Mouse (Mus musculus) brain, adult 2 months (tissue): ENCODE measurements around the gene Banf1.
"Not testable (repeated sequence)": the region's sequence is repeated elsewhere in the genome, so short reads cannot be mapped to it uniquely, and the experiment has no call there.

Experiments used
- DNase-seq: peaks from one replicate; pipeline ENCODE4 v3.0.0; 2011; ENCODE audit warnings: low read depth, low spot score

Banf1 gene

DNA sequence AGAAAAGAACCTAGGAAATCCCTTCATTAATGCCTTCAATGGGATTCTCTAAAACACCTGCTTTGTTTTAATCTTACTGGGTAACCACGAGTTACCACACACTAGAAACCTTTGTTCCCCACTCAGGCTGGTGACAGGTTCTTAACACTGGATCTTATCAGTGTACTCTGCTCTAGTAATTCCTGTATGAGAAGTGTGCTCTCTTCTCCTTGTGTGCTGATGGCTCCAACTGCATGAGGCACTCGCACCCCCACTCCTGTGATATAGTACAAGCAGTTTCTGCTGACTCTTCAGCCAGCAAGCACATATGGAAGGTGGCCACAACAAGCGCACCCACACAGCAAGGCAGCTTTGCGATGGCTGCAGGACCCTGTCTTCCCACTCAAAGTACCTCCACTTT lies 7.2 kb upstream of the Banf1 start:
- DNase-seq = no peak

DNA sequence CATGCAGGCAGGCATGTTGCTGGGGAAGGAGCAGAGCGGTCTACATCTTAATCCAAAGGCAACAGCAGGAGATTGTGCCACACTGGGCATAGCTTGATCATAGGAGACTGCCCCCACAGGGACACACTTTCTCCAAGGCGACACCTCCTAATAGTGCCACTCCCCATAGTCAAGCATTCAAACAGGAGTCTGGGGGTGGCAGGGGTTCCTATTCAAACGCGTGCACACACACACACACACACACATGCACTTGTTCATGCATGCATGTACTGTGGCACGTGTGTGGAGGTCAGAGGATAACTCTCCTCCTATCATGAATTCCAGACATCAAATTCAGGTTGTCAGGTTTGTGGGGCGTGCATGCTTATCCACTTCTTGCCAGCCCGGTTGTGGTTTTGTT lies 5.8 kb upstream of the Banf1 start:
- DNase-seq = no peak

DNA sequence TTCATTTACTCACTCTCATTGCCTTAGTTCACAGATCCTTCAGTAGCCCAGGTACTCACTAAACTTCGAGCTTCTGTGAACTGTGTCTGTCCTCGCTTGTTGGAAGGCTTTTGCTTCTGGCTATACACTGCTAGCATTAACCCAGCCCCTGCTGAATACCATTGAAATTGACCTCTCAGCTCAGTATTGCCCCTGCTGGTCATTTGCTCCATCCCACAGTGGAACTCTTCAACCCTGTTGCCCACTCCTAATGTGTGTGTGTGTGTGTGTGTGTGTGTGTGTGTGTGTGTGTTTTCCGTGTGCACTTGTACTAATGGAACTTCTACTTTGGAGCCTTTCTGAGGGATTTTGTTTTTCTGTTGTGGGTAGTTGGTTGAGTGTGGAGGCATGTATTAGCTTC lies 4.0 kb upstream of the Banf1 start:
- DNase-seq = no peak

DNA sequence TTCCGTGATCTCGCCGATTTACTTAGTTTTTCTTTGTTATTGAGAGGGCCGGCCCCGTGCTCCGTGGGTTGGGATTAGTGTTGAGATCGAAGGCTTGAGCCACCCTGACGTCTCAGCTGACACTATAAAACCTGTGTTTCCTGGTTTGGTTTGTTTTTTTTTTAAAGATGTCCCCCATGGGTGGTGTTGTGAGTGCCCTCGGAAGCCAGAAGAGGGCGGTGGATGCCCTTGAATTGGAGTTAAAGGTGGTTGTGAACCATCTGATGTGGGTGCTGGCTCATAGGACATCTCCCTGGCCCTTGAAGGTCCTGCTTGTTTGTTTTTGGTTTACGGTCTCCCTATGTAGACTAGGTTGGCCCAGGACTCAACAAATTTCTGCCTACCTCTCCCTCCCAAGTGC lies 487 bp upstream of the Banf1 start:
- DNase-seq = no peak

DNA sequence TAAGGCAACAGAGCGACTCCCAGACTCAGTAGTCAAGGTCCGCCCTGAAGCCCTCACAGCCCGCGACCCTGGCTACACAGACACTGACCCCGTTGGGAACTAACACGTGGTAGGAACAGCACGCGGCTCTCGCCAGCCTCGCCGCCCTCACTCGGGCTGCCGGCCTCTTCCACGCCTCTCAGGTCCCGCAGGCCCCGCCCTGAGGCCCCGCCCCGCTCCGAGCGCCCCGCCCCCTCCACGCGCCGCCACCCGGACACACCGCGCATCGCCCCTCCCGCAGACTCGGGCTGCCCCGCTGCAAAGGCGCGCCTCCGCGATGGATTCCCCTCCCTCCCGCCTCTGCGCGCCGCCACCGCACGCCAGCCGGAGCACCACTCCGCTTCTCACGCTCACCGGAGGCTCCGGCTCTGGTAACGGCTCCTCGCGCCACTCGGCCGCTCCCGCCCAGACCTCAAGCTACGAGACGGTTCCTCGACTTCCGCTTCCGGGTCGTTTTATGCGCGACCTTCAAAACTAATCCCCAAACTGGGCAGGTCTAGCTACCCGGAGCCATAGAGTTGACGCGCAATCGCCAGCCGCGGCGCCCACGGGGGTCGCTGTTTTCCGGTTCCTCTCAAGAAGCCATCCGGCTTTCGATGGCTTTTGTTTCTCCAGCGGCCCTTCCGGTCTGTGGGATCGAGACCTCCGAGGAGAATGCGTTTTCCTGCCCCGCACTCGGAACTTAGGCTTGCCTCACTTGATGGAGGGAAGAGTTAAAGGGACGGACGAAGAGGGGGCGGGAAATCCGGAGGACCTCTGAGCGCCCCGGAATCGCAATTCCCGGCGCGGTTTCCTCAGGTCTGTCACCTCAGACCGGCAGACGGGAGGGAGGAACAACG lies 554 bp downstream of the Banf1 start, which contains the start of gene Eif1ad:
Gene Eif1ad (plus strand): TSS at position 567 of the 878 bp plus-strand sequence.
- peak; percentile 99 for DNase-seq

DNA sequence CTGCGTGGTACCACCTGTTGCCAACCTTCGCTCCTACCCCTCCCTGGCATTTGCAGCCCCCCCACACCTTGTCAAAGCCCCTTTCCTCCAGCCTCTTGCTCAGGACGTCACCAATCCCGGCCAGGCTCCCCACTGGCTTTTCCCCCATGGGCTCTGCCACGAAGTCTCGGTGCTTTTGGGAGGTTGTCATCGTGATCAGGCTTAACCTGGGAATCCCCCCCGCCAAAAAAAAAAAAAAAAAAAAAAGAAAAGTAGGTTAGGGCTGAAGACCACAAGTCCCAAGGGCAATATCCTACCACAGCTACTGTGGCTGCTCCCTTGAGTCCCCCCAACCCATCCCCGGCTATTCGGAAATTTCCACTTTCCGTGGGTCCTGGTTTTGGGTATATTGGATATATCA lies 1.2 kb downstream of the Banf1 start:
- DNase-seq = no peak

DNA sequence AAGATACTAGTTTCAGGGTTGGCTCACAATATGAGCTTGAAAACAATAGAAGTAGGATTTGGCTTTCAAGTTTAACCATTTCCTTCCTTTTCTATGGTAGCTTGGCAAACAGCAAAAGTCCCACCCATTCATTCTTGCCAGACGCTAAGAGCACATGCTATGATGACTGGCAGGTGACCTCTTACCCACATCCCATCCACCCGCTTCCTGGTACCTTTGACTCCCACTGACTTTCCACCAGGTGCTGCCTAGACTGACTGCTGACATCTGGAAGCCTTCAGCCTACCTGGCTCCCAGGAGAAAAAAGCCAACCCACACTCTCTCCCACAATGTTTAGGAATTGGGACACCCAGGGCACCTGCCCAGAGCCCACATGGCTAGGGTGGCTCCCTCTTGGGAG lies 2.8 kb downstream of the Banf1 start:
- DNase-seq = no peak

DNA sequence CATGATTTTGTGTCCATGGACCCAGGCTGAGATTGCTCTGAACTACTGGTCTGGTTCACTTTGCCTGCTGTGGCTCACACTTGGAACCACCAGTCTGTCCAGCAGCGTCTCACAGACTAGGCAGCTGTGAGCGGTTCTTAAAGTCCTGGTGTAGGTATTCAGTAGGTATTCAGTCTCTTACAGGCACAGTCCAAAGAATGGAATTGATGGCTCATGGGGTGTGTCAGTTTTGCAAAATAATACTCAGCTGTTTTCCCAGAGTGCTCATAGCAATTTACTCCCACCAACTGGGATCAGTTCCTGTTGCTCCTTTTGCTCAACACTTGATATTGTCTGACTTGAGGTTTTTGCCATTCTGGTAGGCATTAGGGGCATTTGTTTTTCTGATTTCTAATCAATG lies 4.8 kb downstream of the Banf1 start:
- no peak for DNase-seq

DNA sequence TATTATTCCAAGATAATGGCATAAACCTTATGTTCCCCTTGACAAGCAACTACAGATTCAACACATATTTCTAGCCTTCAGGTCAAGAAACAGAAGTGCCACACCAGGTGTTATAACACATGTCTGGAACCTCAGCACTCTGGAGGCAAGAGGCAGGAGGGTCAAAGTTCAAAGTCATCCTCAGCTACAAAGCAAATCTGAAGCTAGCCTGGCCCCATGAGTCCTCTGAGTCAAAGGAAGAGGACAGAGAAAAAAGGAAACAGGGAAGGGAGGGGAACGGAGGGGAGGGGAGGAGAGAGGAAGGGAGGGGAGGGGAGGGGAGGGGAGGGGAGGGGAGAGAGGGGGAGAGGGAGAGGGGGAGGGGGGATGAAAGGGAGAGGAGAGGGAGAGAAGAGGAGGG lies 10.9 kb downstream of the Banf1 start:
- no peak for DNase-seq

DNA sequence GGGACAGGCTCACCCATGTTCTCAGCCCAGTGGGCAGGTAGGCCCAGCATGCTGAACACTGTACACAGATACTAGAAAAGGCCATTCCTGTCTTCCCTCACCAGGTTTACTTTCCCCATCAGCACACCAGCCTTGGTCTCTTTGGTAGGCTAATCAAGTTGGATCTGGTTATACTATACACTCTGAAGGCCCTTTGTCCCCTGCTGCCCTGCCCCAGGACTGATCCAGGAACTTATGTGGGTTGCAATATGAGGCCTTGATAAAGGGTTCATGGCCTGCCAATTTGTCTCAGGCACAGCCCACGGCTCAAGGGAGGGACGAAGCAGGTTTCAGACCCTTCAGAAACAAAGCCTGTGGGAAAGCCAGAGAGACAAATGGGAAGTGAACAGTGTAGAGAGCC lies 13.4 kb downstream of the Banf1 start:
- DNase-seq = no peak

DNA sequence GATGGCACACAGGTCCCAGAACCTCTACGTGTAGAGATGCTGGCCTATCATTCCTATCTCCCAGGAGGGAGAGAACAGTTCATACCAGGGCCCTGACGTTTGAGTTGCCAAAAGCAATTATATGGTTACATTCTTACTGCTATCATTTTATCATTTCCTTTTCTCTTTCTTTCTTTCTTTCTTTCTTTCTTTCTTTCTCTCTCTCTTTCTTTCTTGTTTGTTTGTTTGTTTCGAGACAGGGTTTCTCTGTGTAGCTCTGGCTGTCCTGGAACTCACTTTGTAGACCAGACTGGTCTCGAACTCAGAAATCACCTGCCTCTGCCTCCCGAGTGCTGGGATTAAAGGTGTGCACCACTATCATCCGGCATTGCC lies 17.5 kb downstream of the Banf1 start, which contains the start of gene Cst6:
Gene Cst6 (minus strand): TSS at position 73 of the 372 bp plus-strand sequence.
- DNase-seq = not testable (repeated sequence)

DNA sequence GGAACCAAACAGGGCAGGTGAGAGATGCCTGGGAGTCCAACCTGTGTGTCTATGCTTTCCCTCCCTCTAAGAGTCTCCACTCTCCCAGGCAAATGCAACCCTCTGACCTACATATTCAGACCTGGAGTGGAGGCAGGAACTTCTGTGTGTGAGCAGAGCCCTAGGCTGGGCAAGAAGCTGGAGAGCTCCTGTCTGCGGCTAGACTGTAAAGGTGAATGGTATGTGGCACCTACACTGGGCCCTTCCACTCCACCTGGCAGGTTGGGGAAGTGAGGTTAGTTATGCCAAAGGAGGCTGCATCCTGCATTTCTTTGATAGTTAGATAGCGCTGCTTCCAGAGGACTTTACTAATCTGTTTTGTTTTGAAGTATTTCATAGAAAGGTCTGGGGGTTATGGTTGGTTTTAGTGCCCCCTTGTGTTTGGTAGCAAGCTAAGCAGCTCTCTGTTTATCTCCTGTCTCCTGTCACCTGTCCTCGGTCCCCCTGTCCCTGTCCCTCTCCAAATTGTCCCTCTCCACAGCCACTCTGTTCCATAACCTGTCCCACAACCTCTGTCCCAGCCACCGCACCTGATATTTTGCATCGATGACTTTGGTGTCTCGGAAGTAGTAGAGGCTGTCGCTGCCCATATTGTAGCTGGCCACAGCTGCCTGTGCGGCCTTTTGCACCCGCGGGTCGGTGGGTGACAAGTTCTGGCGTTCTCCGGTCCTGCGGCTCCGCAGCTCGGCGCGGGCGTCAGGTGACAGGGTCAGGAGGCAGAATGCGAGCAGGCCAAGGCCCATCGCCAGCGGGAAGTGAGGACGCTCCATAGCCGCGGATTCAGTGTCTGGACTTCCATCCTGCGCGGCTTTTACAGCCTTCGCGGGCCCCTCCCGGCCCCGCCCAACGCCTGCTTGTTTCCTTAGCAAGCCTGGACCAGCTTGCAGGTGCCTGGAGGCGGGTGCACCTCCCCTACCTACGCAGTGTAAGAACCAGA lies 18.2 kb downstream of the Banf1 start:
- peak; percentile 75 for DNase-seq

DNA sequence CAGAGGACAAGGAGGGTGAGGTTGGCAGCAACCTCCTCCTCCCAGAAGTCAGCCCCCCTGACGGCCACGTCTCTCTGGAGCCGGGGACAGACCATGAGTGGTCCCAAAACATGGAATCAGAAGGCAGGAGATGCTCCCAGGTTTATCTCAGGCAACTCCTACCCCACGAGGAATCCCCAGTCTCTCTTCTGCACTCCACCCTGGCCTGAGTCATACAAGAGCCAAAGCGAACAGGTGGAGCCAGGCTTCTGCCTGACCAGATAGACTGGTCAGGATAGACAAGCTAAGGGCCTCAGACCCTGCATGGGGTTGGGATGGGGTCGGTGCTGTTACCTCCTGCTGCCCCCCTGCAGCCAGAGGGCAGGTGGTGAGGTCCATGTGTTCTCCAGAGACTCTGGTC lies 18.9 kb downstream of the Banf1 start:
- DNase-seq = no peak

DNA sequence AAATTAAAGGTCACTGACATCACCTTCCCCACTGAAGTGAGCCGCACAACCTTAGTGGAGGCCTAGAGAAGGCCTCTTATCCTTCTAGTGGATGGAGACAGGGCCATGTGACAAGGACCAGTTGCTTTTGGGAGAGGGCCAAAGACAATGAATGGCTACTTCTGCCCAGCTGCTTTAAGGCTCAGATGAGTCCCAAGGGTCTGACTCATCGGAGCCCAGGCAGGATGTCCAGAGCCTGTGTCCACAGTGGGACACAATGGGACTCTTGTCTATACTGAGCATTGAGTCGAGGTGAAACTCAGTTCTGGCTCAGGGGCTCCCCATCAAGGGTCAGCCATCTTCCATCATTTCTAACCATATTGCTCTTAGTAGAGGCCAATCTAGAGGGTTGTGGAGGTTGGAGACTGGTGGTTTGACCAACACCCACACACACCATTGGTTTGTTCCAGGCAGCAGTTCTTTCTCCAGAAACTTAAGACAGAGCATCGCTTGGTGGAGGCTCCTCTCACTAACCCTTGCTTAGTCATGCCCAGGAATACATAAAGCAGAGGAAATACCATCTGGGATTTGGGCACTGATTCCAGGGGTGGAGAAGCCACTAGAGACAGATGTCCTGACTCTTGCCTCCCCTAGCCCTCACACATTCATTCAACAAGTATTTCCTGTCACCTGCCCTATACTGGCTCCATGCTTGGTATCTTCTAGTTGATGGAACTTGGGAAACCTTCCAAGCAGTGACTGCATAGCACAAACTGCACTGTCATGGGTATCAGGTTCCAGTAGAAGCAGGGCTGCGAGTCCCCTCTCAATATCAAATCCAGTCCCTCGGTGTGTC lies 21.5 kb downstream of the Banf1 start:
- no peak for DNase-seq

DNA sequence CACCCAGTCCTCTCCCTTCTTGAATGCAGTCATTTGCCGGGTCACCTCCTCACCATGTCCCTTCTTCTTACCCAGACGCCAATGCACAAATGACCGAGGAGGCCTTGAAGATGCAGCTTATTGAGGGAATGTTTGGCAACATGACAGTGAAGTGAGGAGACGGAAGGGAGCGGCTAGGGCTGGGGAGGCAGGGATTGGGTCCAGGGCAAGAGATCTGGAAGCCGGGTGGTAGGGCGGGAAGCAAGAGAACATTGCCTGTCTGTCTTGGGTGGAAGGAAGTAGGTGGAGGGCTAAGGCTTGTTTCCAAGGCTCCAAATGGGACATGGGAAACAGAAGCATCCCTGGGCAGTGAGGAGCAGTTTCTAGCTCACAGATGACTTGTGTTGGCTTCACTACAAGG lies 25.6 kb downstream of the Banf1 start:
- no peak for DNase-seq

DNA sequence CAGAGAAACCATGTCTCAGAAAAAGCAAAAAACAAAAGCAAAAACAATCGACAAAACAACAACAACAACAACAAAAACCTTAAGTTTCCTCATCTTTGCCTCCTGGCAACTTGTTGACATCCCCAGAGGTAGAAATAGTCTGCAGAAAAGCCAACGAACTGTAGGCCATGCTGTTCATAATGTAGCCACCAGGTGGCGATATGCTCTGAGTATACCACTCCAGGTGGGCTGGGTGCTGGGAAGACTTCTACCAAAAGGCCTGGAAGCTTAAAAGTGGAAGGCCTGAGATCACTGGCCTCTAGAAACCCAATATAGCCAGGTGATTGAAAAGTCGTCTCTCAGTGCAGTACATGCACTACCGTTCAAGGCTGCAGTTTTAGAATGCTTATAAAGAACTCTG lies 29.0 kb downstream of the Banf1 start:
- DNase-seq = peak; percentile 89

DNA sequence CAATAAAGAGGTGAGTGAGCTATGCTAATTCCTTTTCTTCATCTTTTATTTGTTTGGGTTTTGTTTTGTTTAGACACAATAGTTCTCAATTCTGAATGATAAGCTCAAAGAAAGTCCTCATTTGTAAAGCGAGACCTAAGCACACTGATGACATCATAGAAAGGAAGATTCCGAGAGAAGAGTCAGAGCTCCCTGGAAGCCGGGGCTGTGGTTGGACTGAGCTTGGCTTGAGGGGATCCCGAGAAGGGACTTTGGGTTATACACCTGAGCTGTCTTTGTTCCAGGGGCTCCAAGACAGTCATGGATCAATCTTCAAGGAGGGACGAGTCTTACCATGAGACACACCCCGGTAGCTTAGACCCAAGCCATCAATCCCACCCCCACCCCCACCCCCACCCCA lies 31.5 kb downstream of the Banf1 start, which contains the start of gene Catsper1:
Gene Catsper1 (plus strand): TSS at position 301 of the 400 bp plus-strand sequence.
- no peak for DNase-seq

DNA sequence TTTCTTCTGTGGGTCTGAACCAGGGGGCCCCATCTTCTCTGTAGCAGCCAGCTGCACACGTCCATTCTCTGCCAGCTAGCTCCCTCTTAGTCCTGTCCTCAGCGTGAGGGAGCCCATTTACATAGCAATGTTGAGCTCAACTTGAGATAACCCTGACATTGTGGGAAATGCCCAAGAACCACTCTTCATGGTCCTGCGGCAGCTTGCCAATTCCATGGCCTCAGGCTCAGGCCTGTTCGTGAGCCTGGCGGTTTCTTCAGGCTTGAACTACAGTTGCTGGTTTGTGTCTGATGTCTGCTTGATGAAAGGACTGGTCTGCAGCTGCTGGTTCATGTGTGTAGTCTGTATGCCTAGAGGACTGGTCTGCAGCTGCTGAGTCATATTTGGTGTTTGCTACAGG lies 32.2 kb downstream of the Banf1 start:
- DNase-seq = no peak

DNA sequence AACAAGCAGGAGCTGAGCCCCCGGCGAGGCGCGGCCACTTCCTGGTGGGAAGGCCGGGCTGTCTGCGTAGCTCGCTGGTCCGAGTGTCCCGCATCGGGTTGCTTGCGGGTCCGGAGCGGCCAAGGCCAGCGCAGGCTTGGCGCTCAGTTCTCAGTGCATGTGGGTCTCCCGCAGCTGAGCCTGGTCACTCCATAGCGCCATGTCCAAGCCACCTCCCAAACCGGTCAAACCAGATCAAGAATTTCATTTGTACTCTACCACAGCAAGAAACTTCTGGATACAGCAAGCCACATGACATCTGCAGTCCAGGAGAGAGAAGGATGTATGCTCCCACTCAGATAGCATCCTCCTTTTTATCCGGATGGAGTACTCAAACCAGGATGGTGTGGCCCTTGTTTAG lies 39.0 kb downstream of the Banf1 start:
- DNase-seq = no peak

DNA sequence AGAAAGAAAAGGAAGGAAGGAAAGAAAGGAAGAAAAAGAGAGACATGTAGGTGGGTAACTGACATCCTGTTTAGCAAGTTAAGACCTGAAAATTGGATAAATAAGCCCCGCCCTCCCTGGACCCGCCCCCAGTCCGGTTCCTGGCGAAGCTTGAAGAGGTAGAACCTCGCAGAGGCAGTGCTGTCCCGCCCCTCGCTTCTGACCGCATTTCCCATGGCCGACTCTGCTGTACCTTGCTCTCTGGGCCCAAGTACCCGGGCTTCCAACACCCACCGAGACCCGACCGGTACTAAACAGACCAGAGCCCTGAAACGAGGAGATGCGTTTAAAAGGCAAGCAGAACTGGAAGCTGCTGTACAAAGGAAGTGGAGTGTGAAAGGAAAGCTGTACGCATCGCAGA lies 43.2 kb downstream of the Banf1 start:
- no peak for DNase-seq
